Mouse (Mus musculus): ENCODE measurements around the gene Habp2.

The Habp2 gene

GRCm38 (mm10) chr19:56294654-56295399 lies 7.9 kb downstream of the Habp2 start:
- DNase-seq (ENCODE audit: low read depth, low spot score): peak; percentile 55

DNA sequence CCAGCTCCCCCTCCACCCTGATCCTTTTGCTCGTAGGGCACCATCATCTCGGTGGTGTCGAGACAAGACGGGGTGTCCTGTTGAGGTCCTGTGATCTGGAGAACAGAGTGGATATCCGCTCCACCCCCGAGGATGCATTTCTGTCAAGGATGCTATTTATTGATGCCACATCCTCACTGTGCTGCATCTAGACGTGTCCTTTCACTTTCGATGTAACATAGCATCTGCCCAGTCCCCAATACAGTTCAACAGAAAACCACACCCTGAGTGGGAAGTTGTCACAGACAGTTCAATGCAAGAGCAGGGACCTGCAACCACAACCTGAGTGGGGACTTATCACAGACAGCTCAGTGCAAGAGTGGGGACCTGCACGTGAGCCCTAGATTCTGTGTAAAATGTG lies 9.7 kb downstream of the Habp2 start:
- no peak for DNase-seq (ENCODE audit: low read depth, low spot score)

DNA sequence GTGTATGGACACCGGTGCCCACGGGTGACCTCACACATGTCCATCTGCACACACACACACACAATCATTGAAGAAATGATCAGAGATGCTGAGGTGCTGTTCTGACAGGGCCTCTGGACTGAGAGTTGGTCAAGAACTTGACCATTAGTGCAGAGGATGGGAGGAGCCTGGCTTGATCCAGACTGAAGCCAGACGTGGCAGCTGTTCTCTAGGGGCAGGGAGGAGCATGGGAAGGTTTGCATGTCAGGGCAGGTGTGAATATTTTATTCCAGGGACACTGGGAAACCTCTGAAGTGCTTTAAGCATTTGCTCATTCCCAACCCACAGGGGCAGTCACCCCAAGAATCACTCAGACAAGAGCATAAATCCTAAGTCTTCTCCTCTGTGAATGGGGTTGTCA lies 10.3 kb downstream of the Habp2 start:
- no peak for DNase-seq (ENCODE audit: low read depth, low spot score)

GRCm38 (mm10) chr19:56300835-56301234 lies 13.9 kb downstream of the Habp2 start:
- DNase-seq (ENCODE audit: low read depth, low spot score): no peak

GRCm38 (mm10) chr19:56316531-56316930 lies 29.6 kb downstream of the Habp2 start:
- DNase-seq (ENCODE audit: low read depth, low spot score): no peak

DNA sequence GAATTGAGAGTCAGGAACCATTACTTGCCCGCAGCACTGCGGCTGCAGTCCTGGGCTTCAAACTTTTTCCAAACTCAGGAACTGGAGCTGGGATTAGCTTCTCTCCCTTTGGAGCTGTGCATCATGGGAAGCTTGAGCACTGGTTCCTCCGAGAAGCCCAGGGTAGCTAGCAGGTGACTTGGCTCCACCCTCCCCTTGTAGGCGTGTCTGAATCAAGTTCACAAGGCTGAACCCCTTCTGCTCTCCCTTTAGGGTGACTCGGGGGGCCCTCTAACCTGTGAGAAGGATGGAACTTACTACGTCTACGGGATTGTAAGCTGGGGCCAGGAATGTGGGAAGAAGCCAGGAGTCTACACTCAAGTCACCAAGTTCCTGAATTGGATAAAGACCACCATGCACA lies 32.3 kb downstream of the Habp2 start:
- DNase-seq (ENCODE audit: low read depth, low spot score): no peak

DNA sequence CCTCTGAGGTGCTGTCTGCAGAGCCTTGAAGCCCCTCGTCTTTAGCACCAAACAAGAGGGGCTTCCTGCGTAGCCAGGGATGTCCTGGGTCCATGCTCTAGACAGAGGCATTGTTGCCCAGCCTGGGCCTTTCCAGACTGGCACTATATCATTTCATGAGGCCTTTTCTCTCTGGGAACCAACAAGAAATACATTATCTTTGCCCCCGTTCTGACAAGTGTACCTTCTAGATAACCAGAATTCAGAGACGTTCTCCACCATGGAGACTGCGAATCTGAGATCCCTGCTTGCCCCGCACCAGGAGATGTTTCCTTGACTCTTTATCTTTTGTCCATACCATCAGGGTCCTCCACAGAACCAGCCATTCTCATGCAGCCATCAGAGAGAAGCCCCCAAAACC lies 32.7 kb downstream of the Habp2 start:
- DNase-seq (ENCODE audit: low read depth, low spot score): no peak

GRCm38 (mm10) chr19:56320186-56320860 lies 33.4 kb downstream of the Habp2 start:
- no peak for DNase-seq (ENCODE audit: low read depth, low spot score)

DNA sequence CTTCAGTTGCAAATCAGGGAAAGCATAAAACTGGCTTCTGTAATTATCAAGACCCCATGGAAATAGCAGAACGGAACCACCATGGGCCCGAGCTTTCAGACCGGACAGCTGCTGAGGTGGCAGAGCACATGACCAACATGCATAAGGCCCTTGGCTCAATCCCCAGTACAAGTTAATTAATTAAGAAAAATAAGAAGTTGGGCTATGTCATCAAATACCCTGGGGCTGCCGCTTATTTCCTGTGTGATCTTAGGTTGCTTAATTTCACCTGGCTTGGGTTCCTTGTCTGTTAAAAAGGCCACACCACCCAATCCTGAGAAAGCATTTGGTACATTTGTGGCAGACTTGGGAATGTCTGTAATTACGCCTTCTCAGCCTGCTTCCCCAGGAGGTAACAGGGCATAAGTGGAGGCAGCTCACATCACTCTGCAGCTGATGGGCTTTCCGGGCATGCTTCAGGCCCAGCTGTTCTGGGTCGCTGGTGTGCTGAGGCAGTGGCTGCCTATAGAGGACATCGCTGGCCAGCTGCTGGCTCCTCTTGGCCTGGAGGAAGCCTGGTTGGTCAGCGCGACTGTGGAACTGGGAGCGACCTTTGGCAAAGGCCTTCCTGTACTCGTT lies 34.5 kb downstream of the Habp2 start:
- DNase-seq (ENCODE audit: low read depth, low spot score): no peak

DNA sequence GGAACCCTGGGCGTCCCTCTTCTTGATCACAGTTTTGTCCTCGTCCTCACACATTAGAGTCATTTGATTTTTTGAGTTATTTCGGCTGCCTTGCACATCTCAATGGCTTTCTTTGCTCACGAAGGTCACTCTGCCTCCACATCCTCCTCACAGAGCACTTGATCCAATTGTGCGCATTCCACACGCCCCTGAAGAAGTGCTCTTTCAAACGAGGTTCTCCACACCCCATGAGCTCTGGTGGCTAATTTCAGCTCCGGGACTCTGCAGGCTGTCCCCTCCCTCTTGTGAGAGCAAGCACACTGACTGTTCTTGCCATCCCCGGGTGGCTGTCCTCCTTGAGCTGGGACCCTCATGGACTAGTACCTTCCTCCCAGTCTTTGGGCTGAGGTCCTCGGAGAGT lies 38.7 kb downstream of the Habp2 start:
- DNase-seq (ENCODE audit: low read depth, low spot score): no peak

DNA sequence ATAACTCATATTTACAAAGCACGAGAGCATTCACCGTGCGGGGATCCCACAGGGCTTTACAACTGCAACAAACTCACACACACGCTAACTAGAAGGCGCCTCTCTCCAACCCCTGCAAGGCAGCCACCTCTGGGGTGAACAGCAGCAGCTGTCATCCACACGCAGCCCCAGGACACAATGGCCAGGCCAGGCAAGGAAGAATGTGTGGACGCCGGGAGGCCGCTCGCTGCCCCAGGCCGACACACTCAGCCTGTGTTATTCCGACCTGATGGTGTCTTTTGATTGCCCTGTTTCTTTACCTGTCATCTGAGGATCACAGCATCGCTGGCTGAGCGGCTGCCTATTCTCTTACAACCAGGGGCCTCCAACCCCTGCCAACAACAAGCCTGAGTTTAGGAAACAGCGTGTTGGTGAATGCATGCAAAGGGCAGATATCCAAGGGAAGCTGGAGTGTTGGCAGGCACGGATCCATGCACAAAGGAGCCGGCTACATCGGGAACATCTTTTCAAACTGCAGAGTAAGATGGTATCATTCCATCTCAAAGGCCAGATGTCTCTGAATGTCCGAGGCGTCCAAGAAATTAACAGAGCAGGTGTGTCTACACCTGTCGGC lies 39.4 kb downstream of the Habp2 start:
- no peak for DNase-seq (ENCODE audit: low read depth, low spot score)

DNA sequence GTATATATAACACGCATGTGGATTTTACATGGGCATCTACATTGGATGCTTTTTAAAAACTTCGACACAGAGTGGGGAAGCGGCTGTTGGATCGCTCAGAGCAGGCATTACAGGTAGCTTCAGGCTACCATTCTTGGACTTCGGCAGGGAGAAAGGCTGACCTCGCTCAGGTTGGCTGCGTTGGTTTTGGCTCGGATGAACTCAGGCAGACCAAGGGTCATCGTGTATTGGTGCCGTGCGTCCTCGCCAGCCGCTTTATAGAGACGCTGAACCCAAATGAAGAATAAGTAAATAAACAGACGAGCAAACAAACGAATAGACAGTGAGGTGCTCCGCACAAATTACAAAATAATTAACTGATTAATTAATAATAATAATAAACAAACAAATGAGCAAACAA lies 49.4 kb downstream of the Habp2 start:
- no peak for DNase-seq (ENCODE audit: low read depth, low spot score)

GRCm38 (mm10) chr19:56336826-56337225 lies 49.9 kb downstream of the Habp2 start:
- no peak for DNase-seq (ENCODE audit: low read depth, low spot score)

- DNase-seq (ENCODE audit: low read depth, low spot score): no peak
Measured at GRCm38 (mm10) chr19:56342006-56342405, 55.1 kb downstream of the Habp2 start.

DNA sequence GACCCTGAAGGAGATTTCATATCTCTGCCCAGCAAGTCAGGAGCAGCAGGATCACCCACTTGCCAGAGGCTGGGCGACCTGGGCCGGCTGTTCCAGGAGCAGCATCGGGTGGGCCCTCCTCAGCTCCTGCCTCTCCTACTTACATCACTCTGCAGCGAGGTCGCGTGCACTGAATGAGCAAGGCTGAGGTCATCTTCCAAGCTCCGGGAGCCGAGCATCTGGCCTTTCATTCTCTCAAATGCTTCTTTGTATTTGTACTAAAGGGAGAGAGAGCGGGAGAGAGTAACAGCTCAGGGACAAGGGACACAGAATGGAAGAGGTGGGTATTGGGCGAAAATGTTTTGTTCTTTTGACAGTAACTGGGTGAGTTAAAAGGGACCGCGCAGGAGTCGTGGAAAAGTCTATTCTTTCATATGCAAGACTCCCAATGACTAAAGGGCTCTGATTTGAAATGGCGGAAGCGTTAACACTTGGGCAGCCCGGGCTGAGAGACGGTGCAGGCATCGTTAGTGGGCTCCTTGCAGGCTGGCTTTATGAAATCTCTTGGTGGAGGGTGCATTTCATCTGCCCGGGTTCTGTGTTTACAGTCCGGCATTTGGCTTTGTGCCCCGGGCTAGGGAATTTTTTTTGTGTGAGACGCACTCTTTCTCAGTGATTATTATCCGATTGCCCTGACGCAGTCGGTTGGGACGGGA lies 57.1 kb downstream of the Habp2 start:
- no peak for DNase-seq (ENCODE audit: low read depth, low spot score)

DNA sequence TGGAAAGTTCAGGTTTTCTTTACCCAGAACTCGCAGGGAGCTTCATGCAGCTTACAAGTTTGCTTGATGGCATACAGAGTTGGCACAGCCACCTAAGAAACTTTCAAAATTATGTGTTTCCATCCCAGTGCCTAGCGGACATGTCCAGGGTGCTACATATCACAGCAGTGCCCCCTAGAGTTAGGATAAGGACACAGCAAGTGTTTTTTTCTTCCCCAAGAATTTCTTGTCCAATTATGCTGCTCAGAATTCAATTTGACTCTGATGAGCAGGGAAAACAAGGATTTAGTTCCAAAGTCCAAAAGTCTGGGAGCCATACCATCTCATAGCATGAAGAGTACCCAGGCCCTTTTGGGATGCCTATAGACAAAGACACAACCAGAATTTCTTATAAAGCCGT lies 59.1 kb downstream of the Habp2 start:
- no peak for DNase-seq (ENCODE audit: low read depth, low spot score)

DNA sequence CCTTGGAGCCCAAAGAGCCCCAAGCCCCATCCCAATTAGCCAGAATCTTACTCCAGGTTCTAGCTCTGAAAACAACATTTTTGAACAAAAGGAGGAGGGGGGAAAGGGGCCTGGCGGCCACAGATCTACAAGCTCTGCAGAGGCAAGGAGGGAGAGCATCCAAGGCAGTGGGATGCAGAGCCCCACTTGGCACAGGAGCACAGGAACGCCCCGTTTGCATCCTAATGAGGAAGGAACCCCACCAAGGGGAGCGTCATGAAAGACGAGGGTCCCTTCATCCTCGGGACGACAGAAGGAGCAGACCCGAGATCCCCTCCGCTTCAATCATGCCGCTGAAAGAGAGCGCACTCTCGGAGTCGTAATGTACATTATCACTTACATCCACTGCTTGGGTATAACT lies 59.8 kb downstream of the Habp2 start:
- no peak for DNase-seq (ENCODE audit: low read depth, low spot score)

DNA sequence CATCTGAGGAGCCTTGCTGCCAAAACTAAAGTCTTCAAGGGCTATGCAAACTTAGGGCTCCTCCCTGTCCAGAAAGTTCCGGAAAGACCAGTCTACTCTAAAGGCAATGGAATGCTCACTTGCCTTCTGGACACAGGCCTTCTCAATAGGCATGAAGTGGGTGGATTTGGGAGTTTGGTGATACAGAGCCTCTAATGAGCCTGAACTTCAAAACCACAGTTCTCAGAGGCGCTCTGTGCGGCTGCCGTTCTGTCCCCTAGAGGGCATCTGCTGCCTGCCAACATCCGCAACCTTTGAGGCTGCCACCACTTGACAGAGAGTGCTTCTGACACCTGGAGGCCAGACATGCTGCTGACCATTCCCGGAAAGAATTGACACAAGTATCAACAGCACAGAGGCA lies 62.4 kb downstream of the Habp2 start:
- no peak for DNase-seq (ENCODE audit: low read depth, low spot score)

GRCm38 (mm10) chr19:56353689-56354088 lies 66.8 kb downstream of the Habp2 start:
- no peak for DNase-seq (ENCODE audit: low read depth, low spot score)

DNA sequence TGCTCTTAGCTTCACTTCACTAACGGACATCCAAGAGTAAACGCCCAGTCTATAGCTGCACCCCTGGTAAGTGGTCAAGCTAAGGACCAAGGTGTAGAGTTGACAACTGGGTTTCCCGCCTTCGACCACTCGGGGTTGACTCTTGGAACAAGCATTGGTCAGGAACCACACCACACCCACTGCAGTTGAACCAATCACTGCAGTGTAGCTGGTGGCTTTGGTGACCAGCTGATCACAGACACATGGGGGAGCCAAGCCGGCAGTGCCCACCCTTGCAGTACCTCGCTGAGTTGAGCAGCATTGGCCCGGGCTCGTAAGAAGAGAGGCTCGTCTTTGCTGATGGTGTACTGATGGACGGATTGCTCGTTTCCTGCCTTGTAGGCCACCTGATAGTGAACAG lies 68.3 kb downstream of the Habp2 start:
- no peak for DNase-seq (ENCODE audit: low read depth, low spot score)

GRCm38 (mm10) chr19:56356480-56357373 lies 69.8 kb downstream of the Habp2 start:
- peak; percentile 47 for DNase-seq (ENCODE audit: low read depth, low spot score)

Data from embryo, embryonic 11.5 days (tissue).